Comparison of ENCODE assay signal across 21 mouse cellular contexts in the genomic region with DNA sequence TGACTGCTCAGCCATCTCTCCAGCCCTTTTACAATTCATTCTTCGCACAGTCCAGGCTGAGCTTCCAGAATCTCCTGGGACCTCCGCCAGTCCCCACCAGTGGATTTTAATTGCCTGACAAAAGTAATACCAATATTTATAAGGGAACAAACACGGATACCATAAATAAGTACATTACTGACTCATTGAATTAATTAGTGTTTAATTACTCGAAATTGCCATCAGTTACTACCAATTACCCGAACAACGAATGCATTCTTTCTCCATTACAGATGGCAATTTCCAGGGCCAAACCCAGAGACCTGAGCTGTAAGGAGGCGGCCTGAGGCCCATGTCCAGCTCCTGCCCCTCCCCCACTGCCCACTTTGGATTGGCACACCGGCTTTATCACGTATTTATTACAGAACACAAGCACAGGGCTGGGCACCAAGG. TPM values are rescaled to one million over a fixed set of nuclear protein-coding genes. Genes with fewer than 3 reads are reported as not detected.
DNase-seq lines count a peak whose midpoint lies in the region; TF ChIP-seq lines count a peak whose summit lies in the region.
"Had no signal": no experiment of that assay in that cellular context is flagged by ENCODE, and none has a peak within 500 bp of the region (broad histone marks: within the 10 kb centered on the region; RNA-seq: fewer than 3 reads in every experiment).

No protein-coding gene starts in this region.

- DNase-seq in cerebellum, postnatal 14 days: peak; percentile 32 to 50
- no peak for DNase-seq in cerebellum, postnatal 36 days
- peak; percentile 6 to 30 for DNase-seq in kidney, postnatal 36 days
- no peak for DNase-seq in kidney, adult 8-10 months
- peak; percentile 42 for DNase-seq in adrenal gland, adult 2 months
- DNase-seq in ovary, postnatal 14 days (ENCODE audit: low spot score): peak; percentile 15
- no peak for DNase-seq in thymus, adult 2 months
- DNase-seq: cerebellum, adult 2 months; gastrocnemius, postnatal 36 days; kidney, adult 9 months; kidney, postnatal 4 days; layer of hippocampus, adult 9-11 months; left cerebral cortex, postnatal 4 days; liver; thymus, postnatal 14 days had no signal

- TF ChIP-seq POLR2A in thymus, adult 2 months (IDR thresholded peaks at IDR 0.05; ENCODE audit: control insufficient read depth, extremely low read depth, insufficient read depth, low read length, poor library complexity): no peak

- no peaks in the 10 kb centered on the region for H3K27me3 ChIP-seq in thymus, adult 2 months (ENCODE audit: control insufficient read depth, insufficient read depth, low read length)
- H3K27me3 ChIP-seq: embryonic facial prominence, embryonic 12.5 days; neural tube, embryonic 12.5 days had no signal

- WGBS in thymus, adult 2 months: 94% methylated on average over 9 of the region's 9 CpGs

- no peak for TF ChIP-seq CTCF in thymus, adult 2 months (IDR thresholded peaks at IDR 0.05; ENCODE audit: borderline replicate concordance, control insufficient read depth, extremely low read depth, insufficient read depth, low read length, poor library complexity)

- no peak overlapping the region for H3K4me3 ChIP-seq in thymus, adult 2 months (ENCODE audit: control insufficient read depth, insufficient read depth, low read length)
- H3K4me3 ChIP-seq: embryonic facial prominence, embryonic 12.5 days; heart, embryonic 10.5 days; hindbrain, embryonic 10.5 days; left cerebral cortex, adult 2 months; midbrain, embryonic 12.5 days; neural tube, embryonic 12.5 days had no signal

- no peak overlapping the region for H3K27ac ChIP-seq in thymus, adult 2 months (ENCODE audit: control insufficient read depth, insufficient read depth, low read length)
- H3K27ac ChIP-seq: embryonic facial prominence, embryonic 12.5 days; heart, embryonic 10.5 days; hindbrain, embryonic 10.5 days; left cerebral cortex, adult 2 months; midbrain, embryonic 12.5 days; neural tube, embryonic 12.5 days had no signal

- no peaks in the 10 kb centered on the region for H3K36me3 ChIP-seq in thymus, adult 2 months (ENCODE audit: control insufficient read depth, insufficient read depth, low read length)
- H3K36me3 ChIP-seq: embryonic facial prominence, embryonic 12.5 days; heart, embryonic 10.5 days; hindbrain, embryonic 10.5 days; midbrain, embryonic 12.5 days; neural tube, embryonic 12.5 days had no signal

- no peaks in the 10 kb centered on the region for H3K4me1 ChIP-seq in thymus, adult 2 months (replicated peaks; ENCODE audit: control insufficient read depth, insufficient read depth, low read length)
- H3K4me1 ChIP-seq: embryonic facial prominence, embryonic 12.5 days; heart, embryonic 10.5 days; midbrain, embryonic 12.5 days; neural tube, embryonic 12.5 days had no signal

RNA-seq across cellular contexts. Expression of gene Mdga1, which starts 32.5 kb away (rescaled TPM):
- total RNA-seq in adrenal gland, adult 2 months (2021): 1 to 10 TPM; 1.0 to 1.3 TPM
- 1.5 and 2.4 TPM in 2 replicates for polyA plus RNA-seq in adrenal gland, adult 2 months (2012; rRNA removed)
- 11.8 and 16.1 TPM in 2 replicates for polyA plus RNA-seq in thymus, adult 2 months (2012; rRNA removed)

Comparison
In these comparisons a context has a peak if more than half of its experiments do, and no peak if none do; other contexts are left out.
1. DNase-seq: peak in cerebellum, postnatal 14 days (2 of 2), kidney, postnatal 36 days (2 of 2), adrenal gland, adult 2 months (single experiment) and ovary, postnatal 14 days (single experiment); none in cerebellum, postnatal 36 days (0 of 2), kidney, adult 8-10 months (0 of 2) and thymus, adult 2 months (single experiment).